8 mouse cellular contexts compared by ENCODE assay signal in the genomic region with DNA sequence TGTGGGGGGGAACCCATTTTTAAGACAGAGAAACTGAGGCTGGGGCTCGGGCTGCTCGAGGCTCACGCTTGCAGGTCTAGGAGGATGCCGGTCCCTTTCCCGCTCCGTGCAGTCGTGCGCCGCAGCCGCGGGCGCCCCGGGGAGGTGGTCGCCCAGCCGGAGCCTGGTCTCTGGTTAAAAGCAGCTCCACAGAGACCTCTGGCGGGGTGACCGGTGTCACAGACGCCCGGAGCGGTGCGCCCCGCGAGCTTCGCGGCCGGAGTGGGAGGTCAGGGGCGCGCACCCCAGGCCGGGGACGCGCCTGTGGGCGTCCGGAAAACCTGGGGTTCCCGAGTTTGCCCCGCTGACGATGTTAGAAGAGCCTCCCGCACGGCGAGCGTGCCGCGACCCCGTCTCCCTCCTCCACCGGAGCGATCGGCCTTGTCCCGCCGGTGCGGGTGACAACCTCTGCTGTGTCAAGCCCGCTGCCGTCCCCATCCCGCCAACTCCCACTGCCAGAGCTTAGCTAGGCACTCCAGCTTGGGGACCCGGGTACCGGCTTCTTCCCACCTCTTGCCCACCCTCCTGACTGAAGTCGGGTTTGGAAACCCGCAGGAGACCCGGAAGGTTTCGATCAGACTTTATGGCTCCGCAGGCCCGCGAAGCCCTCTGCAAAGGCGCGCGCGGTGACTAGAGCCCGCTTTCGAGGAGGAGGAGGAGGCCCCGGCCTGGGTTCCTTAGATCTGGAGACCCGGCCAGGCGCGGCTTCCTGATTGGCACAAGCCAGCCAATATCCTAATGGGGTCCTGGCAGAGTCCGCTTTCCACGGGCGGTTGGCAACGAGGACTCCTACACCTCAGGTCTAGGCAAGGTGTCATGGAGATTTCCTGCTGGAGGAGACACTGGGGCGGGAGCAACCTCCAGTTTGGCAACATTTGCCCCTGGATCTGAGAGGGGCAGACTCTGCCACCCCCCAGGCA. TPM values are rescaled to one million over a fixed set of nuclear protein-coding genes. Genes with fewer than 3 reads are reported as not detected.
DNase-seq lines count a peak whose midpoint lies in the region; ATAC-seq and TF ChIP-seq lines count a peak whose summit lies in the region.

No protein-coding gene starts in this region.

- DNase-seq in left cerebral cortex, adult 2 months (ENCODE audit: extremely low spot score in 1 of 2, low spot score in 2 of 2), result peak; percentile 47 to 54
- DNase-seq in left cerebral cortex, adult 11 months (ENCODE audit: low spot score), result no peak
- DNase-seq in adrenal gland, postnatal 36 days, result peak; percentile 17 to 36
- peak; percentile 51 for DNase-seq in lung, embryonic 14.5 days
- DNase-seq in right cerebral cortex, adult 2 months (ENCODE audit: low spot score in 2 of 2), result peak; percentile 35 to 46

- H3K9ac ChIP-seq in hindbrain, embryonic 16.5 days (ENCODE audit: low read depth, low read length), result peak overlapping the region; percentile 87
- H3K9ac ChIP-seq in lung, embryonic 14.5 days, result peak overlapping the region; percentile 54

- peaks cover 2% of the 10 kb centered on the region; the same call in 1 of the 2 replicates for H3K27me3 ChIP-seq in hindbrain, embryonic 16.5 days (replicated peaks; ENCODE audit: control insufficient read depth, insufficient read depth, low read length)
- peaks cover 48% of the 10 kb centered on the region for H3K27me3 ChIP-seq in lung, embryonic 14.5 days (ENCODE audit: insufficient read depth, low read length)

- under 1% methylated on average over 70 of the region's 76 CpGs for WGBS in hindbrain, embryonic 16.5 days
- under 1% methylated on average over 76 of the region's 76 CpGs for WGBS in lung, embryonic 14.5 days

- no peaks in the 10 kb centered on the region for H3K9me3 ChIP-seq in hindbrain, embryonic 16.5 days (ENCODE audit: control insufficient read depth, low read length)
- no peaks in the 10 kb centered on the region for H3K9me3 ChIP-seq in lung, embryonic 14.5 days (ENCODE audit: low read depth, low read length)

- peak overlapping the region; percentile 83 for H3K27ac ChIP-seq in left cerebral cortex, adult 2 months
- H3K27ac ChIP-seq in embryonic fibroblast, embryonic 13.5 days (ENCODE audit: insufficient read depth, low read length), result no peak overlapping the region
- H3K27ac ChIP-seq in hindbrain, embryonic 16.5 days (ENCODE audit: low read depth, low read length), result peak overlapping the region; percentile 31
- no peak overlapping the region for H3K27ac ChIP-seq in lung, embryonic 14.5 days (ENCODE audit: low read depth)

- intact Hi-C loops in left cerebral cortex, adult 2 months (cut with DNase I), result loop anchor here (1.0 to 5.0 kb wide), 5 partner anchors 133 to 463 kb away; no protein-coding TSS in a partner anchor

- peak; percentile 13; the same call in 1 of the 2 replicates for ATAC-seq in hindbrain, embryonic 16.5 days
- ATAC-seq in lung, embryonic 14.5 days (ENCODE audit: insufficient read depth), result peak; percentile 40
- ATAC-seq in granulocyte monocyte progenitor cell, adult 5-6 weeks (replicated peaks; ENCODE audit: poor library complexity, severe bottlenecking), result no peak

- no peaks in the 10 kb centered on the region for H3K36me3 ChIP-seq in hindbrain, embryonic 16.5 days (ENCODE audit: control insufficient read depth, insufficient read depth, low read length)
- H3K36me3 ChIP-seq in lung, embryonic 14.5 days (ENCODE audit: insufficient read depth), result no peaks in the 10 kb centered on the region

- H3K4me1 ChIP-seq in embryonic fibroblast, embryonic 13.5 days (ENCODE audit: control insufficient read depth, insufficient read depth, low read length), result no peaks in the 10 kb centered on the region
- peaks cover 28% of the 10 kb centered on the region for H3K4me1 ChIP-seq in hindbrain, embryonic 16.5 days (ENCODE audit: control insufficient read depth, insufficient read depth, low read depth, low read length)
- no peaks in the 10 kb centered on the region for H3K4me1 ChIP-seq in lung, embryonic 14.5 days (ENCODE audit: insufficient read depth)

- H3K4me2 ChIP-seq in hindbrain, embryonic 16.5 days (ENCODE audit: low read length), result peak overlapping the region; percentile 99
- H3K4me2 ChIP-seq in lung, embryonic 14.5 days, result peak overlapping the region; percentile 100

- H3K4me3 ChIP-seq in left cerebral cortex, adult 2 months, result peak overlapping the region; percentile 82
- H3K4me3 ChIP-seq in embryonic fibroblast, embryonic 13.5 days (ENCODE audit: insufficient read depth, low read length), result peak overlapping the region; percentile 65
- H3K4me3 ChIP-seq in hindbrain, embryonic 16.5 days (ENCODE audit: low read length), result peak overlapping the region; percentile 85
- peak overlapping the region; percentile 69 for H3K4me3 ChIP-seq in lung, embryonic 14.5 days (ENCODE audit: low read depth, low read length)

- TF ChIP-seq POLR2A in embryonic fibroblast, embryonic 13.5 days (IDR thresholded peaks at IDR 0.05; ENCODE audit: low read depth, low read length), result no peak

- TF ChIP-seq CTCF in left cerebral cortex, adult 2 months (IDR thresholded peaks at IDR 0.05), result no peak; the same call in 1 of the 2 replicates
- TF ChIP-seq CTCF in embryonic fibroblast, embryonic 13.5 days (IDR thresholded peaks at IDR 0.05; ENCODE audit: borderline replicate concordance, insufficient read depth, low read length), result no peak
- 0 out of 2 replicates have a peak, but pooled peaks have one; percentile 12 for TF ChIP-seq CTCF in lung, embryonic 14.5 days (IDR thresholded peaks at IDR 0.05; ENCODE audit: low read depth)

RNA-seq across cellular contexts. Expression of a gene that starts 0.9 kb away (rescaled TPM):
- total RNA-seq in left cerebral cortex, adult 2 months (2021), result 100 to 1,000 TPM; 107 to 113 TPM
- 1 to 10 TPM in 1 of 2 experiments, under 1 TPM in 1; 0.95 to 1.9 TPM for total RNA-seq in adrenal gland, postnatal 36 days (2021)
- 4.5 and 5.5 TPM in 2 replicates for polyA plus RNA-seq in embryonic fibroblast, embryonic 13.5 days (2011; ENCODE audit: insufficient read length, low read depth, missing spikeins)
- 10.8 and 11.0 TPM in 2 replicates for polyA plus RNA-seq in hindbrain, embryonic 16.5 days (2015; fragmentation: Nextera tagmentation; extraction: Ambion mirVana)
- polyA plus RNA-seq in lung, embryonic 14.5 days (2014; fragmentation: Nextera tagmentation; extraction: Ambion mirVana), result 1.4 and 1.5 TPM in 2 replicates
- total RNA-seq in granulocyte monocyte progenitor cell, adult 5-6 weeks (2014; fragmentation: Nextera tagmentation), result not detected in 2 replicates
- 1.5 TPM in 1 of 2 replicates, not detected in the other for total RNA-seq in granulocyte monocyte progenitor cell, adult 5-6 weeks (2017)

Comparison
In these comparisons a context has a peak if more than half of its experiments do, and no peak if none do; other contexts are left out.
1. H3K27ac ChIP-seq: peak in left cerebral cortex, adult 2 months (single experiment) and hindbrain, embryonic 16.5 days (single experiment); none in embryonic fibroblast, embryonic 13.5 days (single experiment) and lung, embryonic 14.5 days (single experiment).
2. RNA of a gene that starts 0.9 kb away (total RNA-seq): 107 to 113 TPM in left cerebral cortex, adult 2 months; 0.95 to 1.9 TPM in adrenal gland, postnatal 36 days and 1.5 TPM in granulocyte monocyte progenitor cell, adult 5-6 weeks; every median in the first group is over 10 times any median in the second.
3. Peak in every context shown above with its lines, with median percentiles within 50 percentile points of each other: H3K4me3 ChIP-seq.